Mouse (Mus musculus) cerebellum, adult 11 months (tissue): ENCODE measurements at regions not wholly inside any gene's neighbourhood (a gene's known extent, or its start where the extent isn't known, plus 50 kb on each side); places are given as distances from the start of the nearest gene placed in this dataset.

Experiments used
- DNase-seq: peaks from one replicate; pipeline ENCODE4 v3.0.0; 2022

DNA sequence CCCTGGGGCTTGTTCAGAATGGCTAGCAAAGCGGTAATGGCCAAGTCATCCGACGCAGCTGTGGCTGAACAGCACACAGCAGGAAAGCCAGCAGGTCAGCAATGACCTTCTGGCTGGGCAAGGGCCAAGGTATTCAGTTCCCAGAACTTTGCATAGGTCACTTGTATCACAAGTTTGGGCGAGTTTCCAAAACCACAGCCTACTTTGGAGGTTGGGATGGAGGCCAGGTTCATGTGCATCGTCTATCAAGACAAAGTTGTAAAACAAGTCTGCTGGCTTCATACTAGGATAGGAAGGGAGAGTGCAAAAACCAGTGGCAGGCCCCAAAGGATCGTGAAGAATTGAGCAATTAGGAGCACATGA is 639.8 kb upstream of the Vstm2b start:
- DNase-seq: no peak

DNA sequence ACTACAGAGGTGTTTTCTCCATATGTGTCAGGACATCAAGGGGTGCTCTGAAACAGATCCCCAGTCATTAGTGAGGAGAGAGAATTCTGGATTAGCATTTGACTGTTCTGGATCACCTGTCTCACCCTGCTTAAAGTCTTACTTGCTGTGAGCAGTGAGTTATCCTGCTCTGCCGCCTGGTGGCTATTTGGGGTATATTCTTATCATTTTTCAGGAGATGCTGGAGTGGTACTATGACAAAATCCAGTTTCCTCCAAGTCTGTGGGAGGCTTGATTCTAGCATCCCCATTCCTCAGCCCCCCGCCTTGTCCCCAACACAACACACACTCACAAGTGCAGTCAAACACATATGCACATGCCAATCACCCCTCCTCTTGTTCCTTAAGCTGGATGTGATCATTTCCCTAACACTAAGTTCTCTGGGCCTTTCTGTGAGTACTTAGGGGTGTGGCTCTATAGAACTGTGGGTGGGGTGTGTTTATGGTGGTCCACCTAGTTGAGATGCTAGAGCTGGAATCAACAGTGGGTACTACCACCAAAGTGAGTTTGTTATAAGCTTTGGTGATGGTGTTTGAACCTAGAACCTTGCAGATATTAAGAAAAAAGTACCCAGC is 624.6 kb upstream of the Vstm2b start:
- peak; percentile 7 for DNase-seq

DNA sequence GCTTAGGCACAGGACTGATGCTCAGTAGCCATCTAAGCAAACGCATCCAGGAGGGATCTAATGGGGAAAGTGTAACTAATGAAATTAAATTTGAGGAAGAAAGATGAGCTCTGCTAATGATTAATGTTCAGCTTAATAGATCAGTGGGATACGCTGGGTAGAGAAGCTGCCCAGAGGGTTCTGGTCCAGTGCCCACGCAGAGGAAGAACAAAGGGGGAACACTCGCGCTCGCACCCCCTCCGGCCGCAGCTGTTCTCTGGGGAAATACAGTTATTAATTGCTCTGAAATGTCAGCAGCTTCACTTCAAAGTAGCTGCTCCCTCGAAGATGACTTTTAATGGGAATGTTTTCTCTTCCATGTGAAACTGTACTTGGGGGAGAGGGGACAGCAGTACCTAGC is 623.0 kb upstream of the Vstm2b start:
- DNase-seq: no peak

DNA sequence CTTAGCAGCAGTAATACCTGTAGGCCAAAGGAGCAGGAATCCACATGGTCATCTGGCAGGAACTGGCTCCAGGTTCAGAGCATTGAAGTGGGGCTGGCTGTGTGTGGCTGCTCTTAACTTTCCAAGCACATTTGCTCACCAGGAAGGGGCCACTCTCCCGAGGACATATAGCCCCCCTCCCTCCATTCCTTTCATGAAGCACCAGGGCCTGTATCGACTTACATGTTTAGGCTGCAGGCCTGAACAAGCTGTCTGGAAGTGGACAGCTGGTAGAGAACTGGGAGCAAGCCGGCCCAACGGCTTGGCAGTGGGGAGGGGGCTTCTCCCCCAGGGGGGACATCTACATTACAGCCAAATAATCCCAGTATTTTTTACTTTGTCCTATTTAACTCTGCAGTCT is 622.5 kb upstream of the Vstm2b start:
- no peak for DNase-seq

DNA sequence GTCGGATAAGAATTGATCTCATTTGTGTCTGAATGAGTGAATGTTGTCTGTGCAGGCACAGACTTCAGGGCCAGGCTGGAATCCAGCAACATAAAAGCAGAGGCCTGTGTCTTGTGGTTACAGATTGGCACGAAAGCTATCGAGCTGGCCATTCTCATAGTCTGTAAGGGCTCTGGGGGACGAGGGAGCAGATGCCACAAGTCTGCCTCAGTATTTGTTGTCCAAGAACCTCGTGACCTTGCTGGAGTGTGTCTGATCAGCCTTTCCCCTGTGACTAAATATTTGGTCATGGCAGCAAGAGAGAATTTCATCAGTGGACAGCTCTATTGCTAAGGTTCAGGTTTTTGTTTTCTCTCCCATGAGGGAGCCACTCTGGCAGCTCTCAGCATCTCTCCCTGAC is 622.0 kb upstream of the Vstm2b start:
- DNase-seq: no peak

DNA sequence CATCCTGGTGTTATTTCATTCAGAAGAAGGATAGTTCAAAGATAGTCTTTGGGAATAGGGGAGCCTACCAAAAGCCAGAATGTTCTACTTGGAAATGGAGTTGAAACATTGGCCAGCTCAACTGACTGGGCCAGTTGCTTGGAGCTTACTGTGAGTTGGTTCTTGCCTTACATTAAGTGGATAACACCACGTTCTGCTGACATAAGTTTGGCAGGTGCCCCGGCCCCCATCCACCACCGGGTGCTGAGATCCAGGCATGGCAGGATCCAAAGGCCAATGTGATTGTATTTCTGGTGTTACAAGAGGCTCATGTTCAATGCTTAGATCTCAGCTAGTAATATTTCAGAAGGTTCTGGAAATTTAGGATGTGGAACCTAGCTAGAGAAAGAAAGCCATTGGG is 608.0 kb upstream of the Vstm2b start:
- no peak for DNase-seq

DNA sequence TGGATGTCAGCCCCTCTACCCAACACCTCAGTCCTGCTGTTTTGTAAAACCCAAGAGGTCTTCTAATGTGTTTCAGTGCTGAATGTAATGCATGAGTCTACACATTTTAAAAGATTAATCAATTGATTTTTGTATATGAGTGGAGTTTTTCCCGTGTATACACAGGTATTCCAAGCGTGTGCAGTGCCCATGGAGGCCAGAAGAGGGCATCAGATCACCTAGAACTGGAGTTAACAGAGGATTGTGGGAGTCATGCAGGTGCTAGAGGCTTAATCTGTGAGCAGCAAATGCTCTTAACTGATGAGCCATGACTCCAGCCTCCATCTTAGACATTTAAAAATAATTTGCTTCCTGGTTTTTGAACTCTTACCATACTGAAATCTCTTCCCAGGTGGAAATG is 587.6 kb upstream of the Vstm2b start:
- no peak for DNase-seq

DNA sequence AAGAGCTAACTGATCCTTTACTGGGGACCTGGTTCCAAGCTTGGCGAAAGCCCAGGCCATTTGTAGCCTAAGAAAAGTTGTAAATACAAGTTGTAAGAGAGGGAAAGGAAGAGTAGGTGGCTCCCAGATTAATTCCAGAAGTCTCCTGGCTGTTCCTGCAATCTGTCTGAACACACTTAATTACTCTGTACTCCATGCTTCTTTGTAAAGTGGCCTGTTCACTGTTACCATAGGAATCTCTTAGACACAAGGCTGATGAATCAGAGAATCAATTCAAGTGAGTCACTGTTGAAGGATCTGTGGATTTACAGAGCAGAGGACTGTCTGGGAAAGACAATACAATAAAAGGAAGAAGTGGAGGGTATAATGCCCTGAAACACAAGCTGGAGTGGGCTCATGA is 577.0 kb upstream of the Vstm2b start:
- DNase-seq: no peak

DNA sequence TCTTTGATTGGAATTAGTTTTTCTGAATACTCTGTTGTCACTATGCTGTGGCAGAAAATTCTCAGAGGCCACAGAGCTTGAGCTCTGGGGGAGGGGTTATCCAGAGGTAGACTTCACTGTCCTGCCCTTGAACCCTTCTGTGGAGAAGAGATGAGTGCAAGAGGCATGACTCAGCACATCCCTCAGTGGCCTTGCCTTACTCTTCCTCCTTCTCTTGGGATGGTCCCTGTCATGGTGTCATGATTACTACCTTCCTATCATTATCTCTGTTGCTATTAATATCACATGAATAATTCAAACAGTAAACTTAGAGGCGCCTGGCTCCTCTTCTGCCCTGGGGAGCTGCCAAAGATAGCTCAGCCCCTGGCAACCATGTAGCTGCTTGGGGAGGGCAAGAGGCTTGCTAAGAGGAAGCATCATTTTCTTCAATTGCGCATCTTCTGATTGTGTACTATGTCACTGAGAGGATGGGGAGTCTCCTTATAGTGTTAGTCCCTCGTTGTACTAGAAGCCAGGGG is 572.9 kb upstream of the Vstm2b start:
- no peak for DNase-seq

DNA sequence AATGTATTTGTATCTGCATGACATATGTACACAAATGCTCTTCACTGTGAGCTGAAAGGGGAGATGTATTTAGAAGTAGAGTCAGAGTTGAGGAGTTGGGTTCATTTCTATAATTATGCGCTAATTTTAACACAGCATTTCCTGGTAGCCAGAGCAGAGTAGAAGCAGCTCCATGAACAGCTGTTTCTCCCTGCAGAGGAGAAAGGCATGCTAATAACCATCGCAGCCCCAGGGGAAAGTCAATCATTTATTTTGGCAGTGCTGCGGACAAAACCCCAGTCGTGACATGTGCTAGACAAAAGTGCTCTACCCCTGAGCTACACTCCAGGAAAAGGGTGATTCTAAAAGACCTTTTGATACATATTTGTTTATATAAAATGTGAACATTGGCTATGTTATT is 565.7 kb upstream of the Vstm2b start:
- DNase-seq: no peak

DNA sequence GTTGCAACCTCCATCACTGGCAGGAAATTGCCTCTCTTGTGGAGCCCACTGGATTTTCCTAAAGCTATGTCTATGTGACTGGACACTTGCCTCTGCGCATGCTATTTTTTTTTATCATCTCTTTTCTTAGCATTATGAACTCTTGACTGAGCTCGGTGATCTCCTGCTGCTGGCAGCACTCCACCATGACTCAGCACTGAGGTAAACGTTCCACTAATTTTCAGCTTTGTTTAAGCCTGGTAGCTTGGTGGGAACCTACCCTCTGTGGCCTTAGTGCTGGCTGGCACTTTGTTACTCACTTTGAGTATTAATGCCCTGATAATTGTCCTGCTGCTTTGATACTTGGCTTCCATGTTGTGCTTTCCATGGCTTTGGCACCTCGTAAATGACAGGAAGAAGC is 545.8 kb upstream of the Vstm2b start:
- no peak for DNase-seq

DNA sequence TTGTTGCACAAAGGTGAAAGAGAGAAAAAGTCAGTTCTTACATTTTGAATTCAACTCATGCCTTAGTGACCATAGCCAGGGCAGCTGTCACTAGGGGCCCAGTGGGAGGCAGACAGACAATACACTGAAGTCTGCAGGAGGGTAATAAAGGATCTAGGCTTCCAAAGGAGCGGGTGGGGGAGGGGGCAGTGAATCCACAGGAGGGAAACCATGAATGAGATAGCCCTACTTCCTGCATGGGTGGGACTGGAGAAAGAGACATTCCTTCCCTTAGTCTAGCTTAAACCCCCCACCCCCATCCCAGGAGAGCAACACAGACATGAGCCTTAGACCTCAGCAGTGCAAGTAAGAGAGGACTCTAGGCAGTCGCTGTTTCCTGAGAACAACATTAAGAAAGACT is 535.4 kb upstream of the Vstm2b start:
- no peak for DNase-seq

DNA sequence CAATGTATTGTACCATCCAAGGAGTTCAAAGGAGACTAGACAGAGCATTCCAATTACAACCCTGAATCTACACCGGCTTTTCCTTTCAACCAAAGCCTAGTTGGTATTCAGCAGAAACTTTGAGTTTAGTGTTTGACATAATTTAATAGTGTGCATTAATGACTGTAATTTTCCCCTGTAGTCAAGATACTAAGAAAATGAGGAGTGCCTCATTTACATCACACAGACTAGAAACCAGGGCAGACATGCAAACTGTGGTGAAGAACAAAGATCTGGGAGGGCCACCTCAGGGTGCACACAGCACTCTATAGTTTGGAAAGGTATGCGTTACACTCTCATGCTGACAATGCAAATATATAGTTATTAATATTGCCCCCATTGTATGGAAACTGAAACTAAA is 525.4 kb upstream of the Vstm2b start:
- no peak for DNase-seq

DNA sequence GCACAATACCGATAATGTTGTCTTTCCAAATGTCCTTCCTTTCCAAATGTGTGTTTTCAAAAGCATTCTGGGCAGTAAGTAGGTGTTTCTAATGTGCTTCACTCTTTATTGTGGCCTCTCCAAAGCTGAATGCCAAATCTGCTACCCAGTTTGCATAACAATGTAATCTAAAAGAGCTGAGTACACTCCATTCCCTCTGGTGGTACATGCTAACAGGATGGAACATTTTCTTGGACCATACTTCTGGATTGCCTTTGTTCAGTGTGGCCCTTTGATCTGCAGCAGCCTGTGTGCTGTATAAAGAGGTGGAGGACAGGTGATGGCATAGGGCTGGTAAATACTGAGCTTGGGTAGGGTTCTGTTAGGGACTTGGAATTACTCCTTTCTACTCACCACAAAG is 520.3 kb upstream of the Vstm2b start:
- no peak for DNase-seq

DNA sequence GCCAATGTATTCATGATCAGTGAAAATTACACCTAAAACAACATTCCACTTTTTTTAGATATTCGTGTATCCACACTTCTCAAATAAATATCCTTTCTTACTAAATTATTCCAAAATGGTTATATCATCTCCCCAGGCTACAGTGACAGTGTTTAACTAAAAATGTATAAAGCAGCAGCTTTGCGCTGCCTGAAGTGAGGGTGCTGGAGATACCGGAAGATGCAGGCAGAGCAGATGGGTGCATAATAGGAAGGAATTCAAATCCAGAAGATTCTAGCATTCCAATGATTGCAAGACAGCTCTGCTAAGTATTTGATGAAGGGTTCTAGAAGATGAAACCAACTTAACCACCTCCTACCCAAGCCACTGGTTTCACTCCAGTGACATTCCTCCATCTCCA is 516.9 kb upstream of the Vstm2b start:
- DNase-seq: no peak

DNA sequence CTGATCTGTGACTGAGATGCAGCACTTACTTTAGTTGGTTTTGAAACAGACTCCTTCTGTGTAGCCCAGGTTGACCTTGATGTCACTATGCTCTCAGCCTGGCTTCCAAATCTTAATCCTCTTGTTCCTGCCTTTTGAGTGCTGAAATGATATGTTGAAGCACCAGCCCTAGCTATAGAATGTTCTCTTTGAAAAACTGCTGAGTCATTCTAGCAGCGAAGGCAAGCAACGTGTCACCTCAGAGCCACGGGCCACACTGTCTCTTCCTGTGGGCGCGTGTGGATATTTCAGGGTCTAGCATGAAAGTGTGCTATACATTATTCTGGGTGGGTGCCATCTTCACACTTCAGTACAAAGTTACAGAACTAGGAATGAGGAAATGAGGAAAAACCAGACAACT is 510.0 kb upstream of the Vstm2b start:
- DNase-seq: no peak

DNA sequence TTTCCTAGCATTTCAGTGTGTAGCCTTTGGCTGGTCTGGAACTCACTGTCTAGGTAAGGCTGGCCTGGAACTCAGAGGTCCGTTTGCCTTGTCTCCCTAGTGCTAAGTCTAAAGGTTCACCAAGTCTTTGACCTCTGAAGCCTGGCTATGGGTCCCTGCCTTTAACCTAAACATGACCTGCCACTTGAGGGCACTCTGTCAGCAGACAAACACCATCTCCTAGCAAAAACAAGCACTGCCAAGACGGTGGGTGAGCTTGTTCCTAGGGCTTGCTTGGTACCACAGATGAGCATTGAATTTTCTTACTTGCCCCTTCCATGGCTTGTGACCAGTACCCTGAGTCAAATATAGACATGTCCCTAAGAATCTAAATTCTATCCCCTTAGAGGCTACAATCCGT is 508.3 kb upstream of the Vstm2b start:
- no peak for DNase-seq

DNA sequence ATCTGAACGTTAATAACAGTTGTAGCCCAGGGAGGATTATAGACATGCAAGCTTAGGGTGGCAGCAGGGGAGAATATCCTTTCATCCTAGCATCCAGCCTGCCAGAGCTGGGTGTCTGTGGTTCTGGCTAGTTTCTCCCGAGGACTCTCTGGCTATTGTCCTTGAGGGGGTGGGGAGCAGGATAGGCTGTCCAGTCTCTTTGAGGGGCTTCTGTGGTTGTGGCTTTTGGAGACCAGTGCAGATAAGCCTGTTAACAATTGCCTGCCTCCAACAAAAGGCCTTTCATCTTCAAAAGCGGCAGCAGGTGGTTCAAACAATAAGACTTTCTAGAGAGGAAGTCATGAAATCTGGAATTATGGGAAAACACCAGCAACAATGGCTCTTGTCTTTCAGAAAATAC is 507.2 kb upstream of the Vstm2b start:
- DNase-seq: no peak

DNA sequence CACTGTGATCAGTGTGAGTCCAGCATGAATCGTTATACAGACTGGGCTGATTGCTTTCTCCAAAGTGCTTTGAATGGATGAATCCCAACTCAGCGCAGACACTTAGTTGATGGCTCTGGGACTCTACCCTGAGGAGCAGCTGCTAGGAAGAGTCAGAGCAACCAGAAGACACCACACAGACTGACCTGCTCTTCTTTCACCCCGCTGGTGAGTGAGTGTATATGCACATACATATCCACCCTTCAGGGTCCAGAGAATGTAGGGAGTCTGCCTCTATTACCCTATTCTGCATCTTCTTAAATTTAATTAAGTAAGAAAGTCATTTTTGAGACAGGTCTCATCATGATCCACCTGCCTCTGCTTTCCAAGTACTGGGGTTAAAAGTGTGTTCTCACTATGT is 506.5 kb upstream of the Vstm2b start:
- no peak for DNase-seq

DNA sequence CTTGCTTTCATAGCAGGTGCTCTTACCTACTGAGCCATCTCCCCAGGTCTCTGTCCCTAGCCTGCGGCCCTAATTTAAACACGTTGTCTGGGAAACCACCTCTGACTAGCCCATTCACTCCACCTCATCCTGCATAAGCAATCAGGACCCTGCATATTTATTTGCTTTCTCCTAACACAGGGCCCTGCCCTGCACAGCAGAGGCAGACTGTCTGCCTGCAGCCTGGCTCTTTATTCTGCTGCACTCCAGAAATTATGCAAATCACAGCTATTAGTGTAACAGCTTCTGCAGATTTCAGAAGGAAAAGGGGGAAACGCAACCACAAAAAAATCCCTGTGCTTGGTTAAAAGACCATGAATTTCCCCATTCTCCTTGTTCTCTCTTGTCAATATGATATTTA is 505.9 kb upstream of the Vstm2b start:
- no peak for DNase-seq

DNA sequence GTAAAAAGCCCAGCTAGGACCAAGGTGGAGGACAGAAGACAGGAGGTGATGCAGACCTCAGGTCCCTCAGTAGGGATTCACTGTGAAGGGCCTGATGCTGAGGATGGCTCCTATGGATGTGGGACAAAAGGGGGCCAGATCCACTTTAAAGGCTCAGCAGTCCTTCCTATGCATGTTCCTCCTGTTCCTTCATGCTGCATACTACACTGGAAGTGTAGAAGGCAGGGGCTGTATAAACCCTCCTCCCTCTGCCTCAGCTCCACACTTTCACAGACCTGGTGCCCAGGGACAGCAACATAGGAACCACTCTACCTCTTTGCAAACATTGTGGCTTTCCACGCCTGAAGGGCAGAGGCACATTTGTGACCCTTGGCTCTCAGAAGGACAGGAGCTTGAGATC is 505.4 kb upstream of the Vstm2b start:
- DNase-seq: no peak

DNA sequence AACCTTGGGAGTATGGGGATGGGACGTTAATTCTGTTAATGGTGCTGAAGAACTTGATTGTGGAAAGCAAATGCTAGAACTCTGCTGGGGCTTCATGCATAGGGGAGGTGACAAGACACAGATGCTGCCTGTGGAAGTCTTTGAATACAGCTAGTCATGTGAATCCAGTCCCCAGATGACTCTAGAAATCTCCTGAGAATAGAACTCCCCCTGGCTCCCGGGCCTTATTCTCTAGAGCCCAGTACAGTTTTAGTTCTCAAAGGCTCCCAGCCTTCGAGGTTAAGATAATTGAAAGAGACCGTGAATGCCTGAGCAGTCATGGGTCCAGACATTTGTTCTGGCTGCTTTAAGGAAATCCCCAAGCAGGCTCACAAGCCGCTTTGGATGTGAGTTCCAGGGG is 499.9 kb upstream of the Vstm2b start:
- DNase-seq: no peak

DNA sequence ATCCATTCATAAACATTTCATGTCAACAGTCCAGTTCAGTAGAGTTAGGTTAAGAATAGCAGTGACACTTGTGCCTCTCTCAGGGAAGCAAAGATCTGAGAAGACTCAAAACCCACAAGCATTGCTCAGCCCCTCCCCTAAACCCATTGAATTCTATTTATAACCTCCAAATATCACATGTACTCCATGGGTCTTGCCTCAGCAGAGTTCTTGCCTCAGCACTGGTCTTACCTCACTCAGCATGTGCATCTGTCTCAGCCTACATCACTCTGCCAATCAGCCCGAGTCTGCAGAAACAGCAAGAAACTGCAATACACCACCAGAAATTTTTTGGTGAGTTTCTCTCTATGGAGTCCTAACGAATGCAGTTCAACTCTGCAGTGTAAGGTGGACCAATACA is 478.8 kb upstream of the Vstm2b start:
- DNase-seq: no peak

DNA sequence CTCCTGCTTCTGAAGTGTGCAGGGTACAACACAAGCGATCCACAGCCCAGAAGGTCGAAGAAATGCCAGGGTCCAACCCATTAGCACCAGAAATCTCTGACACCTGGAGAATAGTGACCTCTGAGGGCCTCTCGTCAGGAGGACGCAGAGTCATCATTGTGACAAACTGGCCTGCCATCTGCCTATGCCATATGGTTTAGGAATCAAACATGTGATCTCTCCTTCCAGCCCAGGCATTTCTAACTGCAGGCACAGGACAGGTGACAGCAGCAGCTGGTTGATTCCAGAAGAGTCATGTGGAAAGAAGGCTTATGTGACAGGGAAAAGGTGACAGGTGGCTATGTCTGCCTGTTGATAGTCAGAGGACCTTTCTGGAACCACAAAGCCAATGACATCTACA is 476.0 kb upstream of the Vstm2b start:
- peak; percentile 1 for DNase-seq

DNA sequence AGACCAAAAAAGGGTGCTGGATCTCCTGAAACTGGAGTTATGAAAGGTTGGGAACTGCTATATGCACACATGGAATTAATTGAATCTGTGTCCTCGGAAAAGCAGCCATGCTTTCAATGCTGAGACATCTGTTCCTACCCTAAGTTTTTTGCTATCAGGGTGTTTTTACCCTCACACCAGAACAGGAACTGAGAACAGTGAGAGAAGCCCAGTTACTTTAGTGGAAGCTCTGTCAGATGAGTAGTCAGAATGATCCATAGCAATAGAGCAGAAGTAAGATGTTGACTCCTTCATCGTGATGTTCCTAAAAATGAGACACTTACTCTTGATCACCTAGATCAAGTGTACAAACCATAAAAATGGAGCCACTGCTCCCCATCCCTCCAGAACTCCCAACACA is 468.7 kb upstream of the Vstm2b start:
- no peak for DNase-seq

DNA sequence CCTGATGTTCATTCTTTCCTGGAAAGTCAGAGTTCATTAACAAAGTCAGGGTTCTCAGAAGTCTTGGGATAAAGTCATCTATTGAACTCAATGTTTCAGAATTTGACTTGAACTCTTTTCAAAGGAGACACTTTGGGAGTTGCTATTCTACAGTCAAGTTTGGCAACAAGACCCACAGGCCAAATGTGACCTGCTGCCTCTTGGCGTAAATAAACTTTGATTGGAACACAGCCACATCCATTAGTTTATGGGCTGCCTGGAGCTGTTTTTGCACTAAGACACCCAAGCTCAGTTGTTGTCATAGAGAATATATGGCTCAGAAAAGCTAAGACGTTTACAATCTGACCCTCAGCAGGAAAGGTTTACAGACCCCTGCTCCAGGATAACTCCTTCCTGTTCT is 464.2 kb upstream of the Vstm2b start:
- no peak for DNase-seq
